Mouse (Mus musculus): Measurements from ENCODE around the gene Chia1. TPM values are rescaled to one million over a fixed set of nuclear protein-coding genes. Genes with fewer than 3 reads are reported as not detected.
A peak's percentile ranks its signal among the peaks of the same experiment; 100 is the strongest.
"Not testable (repeated sequence)": the region's sequence is repeated elsewhere in the genome, so short reads cannot be mapped to it uniquely, and the experiment has no call there.

The Chia1 gene
- polyA plus RNA-seq, 1 experiment: not detected

GRCm38 (mm10) chr3:106167464-106167863 is 54.4 kb downstream of the Chia1 start, which contains the start of gene Chil3:
Gene Chil3, minus strand, starts transcription at chr3:106167564.
- Histone ChIP-seq H3K4me3 (replicated peaks; ENCODE audit: control insufficient read depth, low read depth, low read length) (peak within 1 kb of the TSS; percentile 26), H3K27ac (ENCODE audit: control insufficient read depth, insufficient read depth, low read depth, low read length, poor library complexity) (no peak within 1 kb of the TSS), H3K4me1 (ENCODE audit: control insufficient read depth, insufficient read depth, low read length) (peaks cover 2% of the 10 kb centered on the region)
- 48% methylated on average over 3 of the region's 3 CpGs for WGBS
- TF ChIP-seq POLR2A (IDR thresholded peaks at IDR 0.05; ENCODE audit: borderline replicate concordance, control insufficient read depth, low read depth, low read length) (peak; percentile 7; the same call in 1 of the 2 replicates), CTCF (IDR thresholded peaks at IDR 0.05; ENCODE audit: control insufficient read depth, insufficient read depth, low read length) (no peak)

- WGBS: 41% methylated on average over 1 of the region's 1 CpGs
- Histone ChIP-seq H3K27ac (ENCODE audit: control insufficient read depth, insufficient read depth, low read depth, low read length, poor library complexity) (peak overlapping the region; percentile 90; the same call in 1 of the 2 replicates), H3K4me1 (ENCODE audit: control insufficient read depth, insufficient read depth, low read length) (peaks cover 2% of the 10 kb centered on the region), H3K4me3 (replicated peaks; ENCODE audit: control insufficient read depth, low read depth, low read length) (no peak overlapping the region)
- TF ChIP-seq POLR2A (IDR thresholded peaks at IDR 0.05; ENCODE audit: borderline replicate concordance, control insufficient read depth, low read depth, low read length): no peak
- TF ChIP-seq CTCF (IDR thresholded peaks at IDR 0.05; ENCODE audit: control insufficient read depth, insufficient read depth, low read length): no peak
Observed at GRCm38 (mm10) chr3:106170522-106171053, 57.6 kb downstream of the Chia1 start.

- H3K27ac ChIP-seq (ENCODE audit: control insufficient read depth, insufficient read depth, low read depth, low read length, poor library complexity): peak overlapping the region; percentile 90
- H3K4me1 ChIP-seq (ENCODE audit: control insufficient read depth, insufficient read depth, low read length): peaks cover 2% of the 10 kb centered on the region
- H3K4me3 ChIP-seq (replicated peaks; ENCODE audit: control insufficient read depth, low read depth, low read length): no peak overlapping the region
- WGBS: 41% methylated on average over 1 of the region's 1 CpGs
- no peak for TF ChIP-seq POLR2A (IDR thresholded peaks at IDR 0.05; ENCODE audit: borderline replicate concordance, control insufficient read depth, low read depth, low read length)
- no peak for TF ChIP-seq CTCF (IDR thresholded peaks at IDR 0.05; ENCODE audit: control insufficient read depth, insufficient read depth, low read length)
Observed at GRCm38 (mm10) chr3:106171135-106171731, 58.2 kb downstream of the Chia1 start.

GRCm38 (mm10) chr3:106172506-106172905 is 59.5 kb downstream of the Chia1 start:
- H3K4me1 ChIP-seq (ENCODE audit: control insufficient read depth, insufficient read depth, low read length); H3K4me3 ChIP-seq (replicated peaks; ENCODE audit: control insufficient read depth, low read depth, low read length); H3K27ac ChIP-seq (ENCODE audit: control insufficient read depth, insufficient read depth, low read depth, low read length, poor library complexity): not testable (repeated sequence)
- WGBS: 20% methylated on average over 2 of the region's 2 CpGs

- H3K4me1 ChIP-seq (ENCODE audit: control insufficient read depth, insufficient read depth, low read length); H3K4me3 ChIP-seq (replicated peaks; ENCODE audit: control insufficient read depth, low read depth, low read length); H3K27ac ChIP-seq (ENCODE audit: control insufficient read depth, insufficient read depth, low read depth, low read length, poor library complexity): not testable (repeated sequence)
- 3% methylated on average over 2 of the region's 2 CpGs for WGBS
Observed at GRCm38 (mm10) chr3:106174971-106175370, 61.9 kb downstream of the Chia1 start.

GRCm38 (mm10) chr3:106177509-106178189 is 64.6 kb downstream of the Chia1 start:
- 85% methylated on average over 13 of the region's 13 CpGs for WGBS
- H3K4me1 ChIP-seq (ENCODE audit: control insufficient read depth, insufficient read depth, low read length): no peaks in the 10 kb centered on the region

More at GRCm38 (mm10) chr3:106177509-106178189, 64.6 kb downstream of the Chia1 start:
- no peak overlapping the region for H3K27ac ChIP-seq (ENCODE audit: control insufficient read depth, insufficient read depth, low read depth, low read length, poor library complexity)
- no peak overlapping the region for H3K4me3 ChIP-seq (replicated peaks; ENCODE audit: control insufficient read depth, low read depth, low read length)
- TF ChIP-seq POLR2A (IDR thresholded peaks at IDR 0.05; ENCODE audit: borderline replicate concordance, control insufficient read depth, low read depth, low read length) (no peak), CTCF (IDR thresholded peaks at IDR 0.05; ENCODE audit: control insufficient read depth, insufficient read depth, low read length) (no peak)

Other genes with a start within 250 kb of the Chia1 start
- gene Adora3, start 242.4 kb upstream of the Chia1 start, polyA plus RNA-seq (2011; ENCODE audit: insufficient read depth, insufficient read length, low replicate concordance, missing spikeins): 1.7 and 3.4 TPM in 2 replicates
- gene Tmigd3, start 242.3 kb upstream of the Chia1 start, polyA plus RNA-seq (2011; ENCODE audit: insufficient read depth, insufficient read length, low replicate concordance, missing spikeins): not detected in 2 replicates
- gene I830077J02Rik, start 180.6 kb upstream of the Chia1 start, polyA plus RNA-seq (2011; ENCODE audit: insufficient read depth, insufficient read length, low replicate concordance, missing spikeins): 27.2 and 72.9 TPM in 2 replicates
- gene Wdr77, start 153.9 kb upstream of the Chia1 start, polyA plus RNA-seq (2011; ENCODE audit: insufficient read depth, insufficient read length, low replicate concordance, missing spikeins): 15.8 and 23.9 TPM in 2 replicates
- 125 and 184 TPM in 2 replicates for gene Atp5f1, start 153.1 kb upstream of the Chia1 start, polyA plus RNA-seq (2011; ENCODE audit: insufficient read depth, insufficient read length, low replicate concordance, missing spikeins)
- gene Ovgp1, start 139.5 kb upstream of the Chia1 start, polyA plus RNA-seq (2011; ENCODE audit: insufficient read depth, insufficient read length, low replicate concordance, missing spikeins): 5.5 and 16.0 TPM in 2 replicates
- not detected in 2 replicates for gene Pifo, start 98.6 kb upstream of the Chia1 start, polyA plus RNA-seq (2011; ENCODE audit: insufficient read depth, insufficient read length, low replicate concordance, missing spikeins)
- gene Chil5, start 80.4 kb upstream of the Chia1 start, polyA plus RNA-seq (2011; ENCODE audit: insufficient read depth, insufficient read length, low replicate concordance, missing spikeins): 5.1 and 9.9 TPM in 2 replicates
- gene Chil3, start 54.3 kb downstream of the Chia1 start, polyA plus RNA-seq (2011; ENCODE audit: insufficient read depth, insufficient read length, low replicate concordance, missing spikeins): 120 and 448 TPM in 2 replicates
- not detected in 2 replicates for gene Chil4, start 106.3 kb downstream of the Chia1 start, polyA plus RNA-seq (2011; ENCODE audit: insufficient read depth, insufficient read length, low replicate concordance, missing spikeins)